Mouse (Mus musculus): ENCODE measurements around the gene Lbh. TPM values are rescaled to one million over a fixed set of nuclear protein-coding genes. Genes with fewer than 3 reads are reported as not detected.

Gene Lbh
- total RNA-seq, 2 experiments from 2014 or later: 44.4 to 45.5 TPM

DNA sequence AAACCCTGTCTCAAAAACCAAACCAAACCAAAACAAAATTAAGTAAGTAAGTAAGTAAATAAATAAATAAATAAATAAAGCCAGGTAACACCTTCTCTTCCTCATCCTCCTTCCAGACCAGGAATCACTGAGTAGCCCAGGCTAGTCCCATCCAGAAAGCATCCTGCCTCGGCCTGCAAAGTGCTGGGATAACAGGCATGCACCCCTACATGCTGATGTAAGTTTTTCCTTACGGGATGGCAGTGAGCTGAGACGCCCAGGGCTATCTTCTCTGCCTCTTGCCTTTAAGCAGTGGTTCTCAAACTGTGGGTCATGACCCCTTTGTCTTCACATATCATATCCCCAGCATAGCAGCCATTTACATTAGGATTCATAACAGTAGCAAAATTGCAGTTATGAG, 9.5 kb upstream of the Lbh start:
- DNase-seq (ENCODE audit: low spot score in 2 of 2): no peak
- intact Hi-C loops (cut with DNase I): no loop called here

- intact Hi-C loops (cut with DNase I): no loop called here
- no peak for DNase-seq (ENCODE audit: low spot score in 2 of 2)
These were observed 8.8 kb upstream of the Lbh start for GRCm38 (mm10) chr17:72909061-72909852.

DNA sequence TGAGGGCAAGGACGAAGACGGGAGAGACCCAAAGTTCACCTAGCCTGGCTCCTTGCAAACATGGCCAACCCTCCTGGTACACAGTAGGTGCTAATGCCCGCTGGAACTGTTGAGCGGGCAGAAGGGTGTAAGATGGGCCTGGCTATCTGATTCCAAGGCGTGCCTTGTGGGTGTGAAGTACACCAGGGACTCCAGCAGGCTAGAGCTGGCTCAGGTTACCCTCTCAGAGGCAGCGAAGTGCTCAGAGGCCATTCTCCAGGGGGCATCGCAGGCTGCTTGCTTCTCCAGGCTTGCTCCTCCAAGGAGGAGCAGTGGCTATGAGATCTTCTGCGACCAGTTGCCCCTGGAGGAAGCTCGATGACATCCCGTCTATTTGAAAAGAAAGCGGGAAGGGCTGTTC, 6.8 kb upstream of the Lbh start:
- DNase-seq (ENCODE audit: low spot score in 2 of 2): no peak
- intact Hi-C loops (cut with DNase I): no loop called here

- intact Hi-C loops (cut with DNase I): no loop called here
- DNase-seq (ENCODE audit: low spot score in 2 of 2): no peak
These were observed 6.4 kb upstream of the Lbh start for GRCm38 (mm10) chr17:72911751-72912150.

DNA sequence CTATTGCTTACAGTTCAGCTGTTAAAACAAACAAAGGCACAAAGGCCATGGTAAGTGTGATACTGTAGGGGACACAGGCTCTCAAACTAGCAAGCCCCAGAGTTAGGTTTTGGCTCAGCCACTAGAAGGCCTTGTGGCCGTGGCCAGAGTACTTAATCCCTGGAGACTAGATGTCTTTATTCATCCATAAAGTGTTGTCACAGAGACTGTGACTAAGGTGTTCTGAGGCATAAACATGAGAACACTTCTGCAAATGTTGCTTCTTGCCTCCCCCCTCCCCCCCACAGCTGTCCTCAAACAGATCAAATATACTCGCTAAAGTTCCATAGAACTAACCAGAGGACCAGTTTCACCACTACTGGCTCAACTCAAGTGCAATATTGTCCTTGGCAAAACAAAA, 4.0 kb upstream of the Lbh start:
- DNase-seq (ENCODE audit: low spot score in 2 of 2): no peak
- intact Hi-C loops (cut with DNase I): no loop called here

DNA sequence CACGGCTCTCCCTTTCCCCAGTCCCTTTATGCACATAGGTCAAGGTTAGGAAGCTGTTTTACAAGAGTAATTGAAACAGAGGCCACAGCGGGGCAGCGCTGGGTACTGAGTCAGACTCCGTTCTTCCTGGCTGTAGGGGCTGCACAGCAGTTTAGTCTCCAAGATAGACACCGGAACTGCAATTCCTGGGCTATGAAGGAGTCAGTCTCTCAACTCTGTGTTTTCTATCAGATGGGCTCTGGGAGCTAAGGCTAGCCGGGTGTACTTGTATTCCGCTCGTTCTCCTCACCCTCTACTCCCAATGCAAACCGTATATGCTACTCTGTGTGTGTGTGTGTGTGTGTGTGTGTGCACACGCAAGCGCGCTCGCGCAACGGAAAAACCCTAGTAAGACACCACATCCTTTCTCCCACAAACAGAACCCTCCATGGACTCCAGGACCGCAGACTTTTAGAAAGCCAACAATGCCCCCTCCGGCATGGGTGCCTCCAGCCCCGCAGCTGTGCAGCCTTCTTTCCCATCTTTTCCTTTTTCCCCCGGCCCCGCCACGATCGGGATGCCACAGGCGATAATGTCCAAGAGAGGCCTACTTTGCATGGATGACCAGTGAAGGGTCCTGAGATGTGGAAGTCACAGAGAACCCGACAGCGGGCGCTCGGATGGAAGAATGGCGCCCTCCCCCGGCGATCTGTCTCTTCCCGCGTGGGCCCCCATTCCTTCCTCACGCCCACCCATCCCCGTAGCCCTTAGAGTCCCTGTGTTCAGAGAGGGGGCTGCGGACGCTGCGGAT, 669 bp upstream of the Lbh start:
- DNase-seq (ENCODE audit: low spot score in 2 of 2): peak; percentile 51 to 57
- intact Hi-C loops (cut with DNase I): loop anchor here (5.0 kb wide), 3 partner anchors 50 to 190 kb away; partner anchors contain the start of gene Lclat1

- DNase-seq (ENCODE audit: low spot score in 2 of 2): peak in 1 of 2 experiments; percentile 34
- intact Hi-C loops (cut with DNase I): loop anchor here (5.0 kb wide), 3 partner anchors 48 to 188 kb away; partner anchors contain the start of gene Lclat1
These were observed 751 bp downstream of the Lbh start for GRCm38 (mm10) chr17:72918571-72919541.

DNA sequence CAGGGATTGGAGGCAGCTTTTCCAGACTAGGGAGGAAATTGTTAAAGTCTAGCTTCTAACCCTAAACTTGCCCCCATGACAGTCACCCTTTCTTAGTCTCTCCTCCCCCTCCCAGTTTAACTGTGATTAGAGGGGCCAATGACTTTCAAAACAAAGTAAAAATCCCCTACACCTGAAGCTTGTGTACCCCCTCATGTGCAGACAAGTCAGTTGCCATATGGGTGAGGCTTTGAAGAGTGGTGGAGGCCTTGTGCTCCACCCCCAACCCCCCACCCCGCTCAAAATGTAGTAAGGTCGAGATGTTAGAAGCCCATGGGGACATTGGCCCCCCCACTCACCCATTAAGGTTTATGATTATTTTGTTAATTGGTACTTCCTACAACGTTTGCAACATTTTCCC, 1.5 kb downstream of the Lbh start:
- no peak for DNase-seq (ENCODE audit: low spot score in 2 of 2)
- intact Hi-C loops (cut with DNase I): loop anchor here (5.0 kb wide), 4 partner anchors 48 to 188 kb away; partner anchors contain the start of gene Lclat1

DNA sequence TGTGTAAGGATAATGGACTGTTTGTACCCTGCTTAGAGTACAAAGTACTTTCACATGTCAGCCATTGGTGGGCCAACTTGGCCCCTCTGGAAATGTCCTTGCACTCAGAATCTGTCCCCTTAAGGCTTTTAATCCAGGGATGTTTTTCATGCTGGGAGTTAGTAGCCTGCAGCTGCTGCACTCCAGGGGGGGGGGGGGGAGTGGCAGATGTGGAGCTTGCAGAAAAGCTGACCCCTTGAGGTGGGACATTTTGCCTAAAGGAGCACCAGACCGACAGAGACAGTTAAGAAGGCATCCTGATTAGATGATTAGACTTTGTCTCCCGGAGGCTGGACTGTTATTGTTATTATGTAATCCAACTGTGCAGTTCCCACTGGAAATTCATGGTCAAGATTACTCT, 2.3 kb downstream of the Lbh start:
- intact Hi-C loops (cut with DNase I): loop anchor here (5.0 kb wide), 1 partner anchor 152 kb away; no protein-coding TSS in a partner anchor
- peak in 1 of 2 experiments; percentile 23 for DNase-seq (ENCODE audit: low spot score in 2 of 2)

- intact Hi-C loops (cut with DNase I): loop anchor here (5.0 kb wide), 1 partner anchor 151 kb away; no protein-coding TSS in a partner anchor
These were observed 2.9 kb downstream of the Lbh start for GRCm38 (mm10) chr17:72920971-72921370.

DNA sequence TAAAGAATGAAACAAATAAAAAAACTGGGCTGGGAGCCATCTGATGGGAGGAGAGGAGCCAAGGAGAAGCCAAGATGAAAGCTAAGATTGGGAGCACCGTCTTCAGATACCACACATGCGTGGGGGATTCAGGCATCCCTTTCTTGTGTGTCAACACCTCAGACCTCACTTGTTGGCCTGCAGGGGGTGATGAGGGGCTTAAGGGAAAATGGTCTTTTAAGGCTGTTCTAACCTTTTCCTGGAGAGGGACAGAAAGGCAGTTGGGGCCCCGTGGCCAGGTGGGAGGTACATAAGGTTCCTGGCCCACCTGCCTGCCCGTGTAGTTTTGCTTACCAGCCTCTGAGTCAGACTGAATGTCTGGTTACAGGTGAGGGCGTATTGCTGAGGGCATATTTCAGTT, 4.1 kb downstream of the Lbh start:
- intact Hi-C loops (cut with DNase I): loop anchor here (5.0 kb wide), 1 partner anchor 150 kb away; no protein-coding TSS in a partner anchor
- no peak for DNase-seq (ENCODE audit: low spot score in 2 of 2)

More at GRCm38 (mm10) chr17:72920971-72921370, 2.9 kb downstream of the Lbh start:
- no peak for DNase-seq (ENCODE audit: low spot score in 2 of 2)

DNA sequence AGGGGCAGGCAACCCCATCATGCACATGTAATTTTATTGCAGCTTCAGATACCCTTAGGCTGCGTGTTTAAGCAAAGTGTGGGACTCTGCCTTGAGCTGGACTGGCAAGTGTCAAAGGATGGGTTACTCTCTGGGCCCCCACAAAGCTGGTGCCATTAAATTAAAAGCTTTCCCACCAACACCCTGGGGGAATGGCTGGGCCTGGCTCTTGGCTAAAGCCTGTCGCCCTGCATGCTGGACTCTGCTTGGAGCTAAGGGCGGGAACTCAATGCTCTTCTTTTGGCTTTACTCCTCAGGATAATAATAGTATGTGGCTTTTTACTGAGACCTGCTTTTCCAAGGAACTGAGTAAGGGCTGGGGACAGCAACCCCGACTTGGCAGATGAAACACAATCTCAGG, 5.2 kb downstream of the Lbh start:
- no peak for DNase-seq (ENCODE audit: low spot score in 2 of 2)
- intact Hi-C loops (cut with DNase I): loop anchor here (5.0 kb wide), 1 partner anchor 149 kb away; no protein-coding TSS in a partner anchor

DNA sequence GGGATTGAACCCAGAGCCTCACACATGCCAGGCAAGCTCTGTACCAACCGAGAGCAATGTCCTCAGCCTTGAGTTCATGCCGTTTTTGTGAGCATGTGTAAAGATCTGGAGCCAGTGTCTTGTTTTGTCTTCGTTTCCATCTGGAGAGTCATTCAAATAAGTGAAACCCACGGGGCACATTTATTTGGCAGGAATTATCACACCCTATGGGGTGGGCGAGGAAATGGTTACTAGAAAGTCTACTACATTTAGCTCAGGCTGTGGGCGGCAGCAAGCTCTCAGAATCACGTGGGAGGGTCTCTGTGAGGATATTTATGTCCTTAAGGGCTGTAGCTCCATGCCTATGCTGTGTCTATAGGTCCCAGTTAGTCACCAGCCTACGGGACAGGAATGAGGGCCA, 6.2 kb downstream of the Lbh start:
- peak; percentile 67 to 86 for DNase-seq (ENCODE audit: low spot score in 2 of 2)
- intact Hi-C loops (cut with DNase I): loop anchor here (5.0 kb wide), 1 partner anchor 148 kb away; no protein-coding TSS in a partner anchor

- intact Hi-C loops (cut with DNase I): no loop called here
- peak in 1 of 2 experiments; percentile 26 for DNase-seq (ENCODE audit: low spot score in 2 of 2)
These were observed 7.0 kb downstream of the Lbh start for GRCm38 (mm10) chr17:72925111-72925510.

DNA sequence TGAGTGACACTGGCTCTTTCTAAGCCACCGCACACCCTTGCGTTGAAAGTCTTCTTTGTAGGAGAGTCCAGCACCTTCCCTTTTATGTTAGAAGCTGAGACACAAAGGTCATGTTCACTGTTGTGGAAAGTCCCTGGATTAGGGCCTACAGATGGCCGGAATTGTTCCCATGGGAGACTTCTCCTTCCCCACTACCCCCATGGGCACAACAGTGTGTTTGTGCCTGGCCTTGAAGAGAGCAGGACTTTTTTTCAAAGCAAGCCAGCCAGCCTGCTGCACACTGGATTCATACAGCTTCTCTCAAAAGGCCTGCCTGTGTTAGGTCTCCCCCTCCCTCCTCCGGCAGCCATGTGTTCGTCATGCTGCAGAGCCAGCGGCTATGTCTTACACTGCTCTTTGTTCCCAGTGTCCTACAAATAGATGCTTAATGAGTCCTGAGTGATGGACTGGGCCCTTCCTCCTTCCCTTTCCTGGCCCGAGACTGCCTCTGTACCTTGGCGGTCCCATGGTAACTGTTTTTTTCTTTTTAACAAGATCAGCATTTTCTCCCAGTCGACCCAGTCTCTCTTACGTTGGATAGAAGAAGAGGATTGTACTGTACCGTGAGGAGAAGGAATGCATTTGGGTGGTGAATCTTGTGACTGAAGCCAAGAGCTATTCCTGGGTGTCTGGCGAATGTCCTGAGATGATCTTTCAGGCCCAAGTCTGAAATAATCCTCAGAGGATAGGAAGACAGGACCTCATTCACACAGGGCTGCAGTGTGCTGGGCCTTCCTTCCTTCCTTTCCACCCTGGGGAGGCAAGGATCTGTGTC, 7.9 kb downstream of the Lbh start:
- intact Hi-C loops (cut with DNase I): no loop called here
- peak; percentile 70 to 88 for DNase-seq (ENCODE audit: low spot score in 2 of 2)

- intact Hi-C loops (cut with DNase I): no loop called here
- no peak for DNase-seq (ENCODE audit: low spot score in 2 of 2)
These were observed 8.9 kb downstream of the Lbh start for GRCm38 (mm10) chr17:72926994-72927393.

GRCm38 (mm10) chr17:72933116-72933515, 15.0 kb downstream of the Lbh start:
- intact Hi-C loops (cut with DNase I): no loop called here
- no peak for DNase-seq (ENCODE audit: low spot score in 2 of 2)

DNA sequence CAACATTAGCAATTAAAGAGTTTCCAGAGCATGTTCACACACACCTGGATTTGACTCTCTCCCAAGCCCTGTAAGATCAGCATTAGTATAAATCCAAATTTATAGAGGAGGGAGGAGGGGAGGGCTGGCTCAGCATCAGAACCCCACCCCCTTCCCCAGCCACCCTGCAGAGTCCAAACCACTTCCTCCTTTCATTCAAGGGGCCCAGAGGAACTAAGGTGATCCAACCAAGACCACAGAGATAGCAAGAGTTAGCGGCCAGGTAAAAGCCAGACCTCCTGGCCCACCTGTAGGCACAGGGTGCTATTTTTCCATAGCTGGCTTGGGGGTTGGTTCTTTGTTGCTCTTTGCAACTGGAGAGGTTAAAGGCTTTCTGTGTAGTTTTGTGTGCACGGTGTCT, 16.0 kb downstream of the Lbh start:
- intact Hi-C loops (cut with DNase I): no loop called here
- no peak for DNase-seq (ENCODE audit: low spot score in 2 of 2)

Measured in left cerebral cortex, postnatal 14 days (tissue).